Mouse (Mus musculus): ENCODE results near the gene Taf1d. TPM values are rescaled to one million over a fixed set of nuclear protein-coding genes. Genes with fewer than 3 reads are reported as not detected.
A peak's percentile ranks its signal among the peaks of the same experiment; 100 is the strongest.

Gene Taf1d
- total RNA-seq (2012; rRNA removed) = 982 and 1,438 TPM in 2 replicates

DNA sequence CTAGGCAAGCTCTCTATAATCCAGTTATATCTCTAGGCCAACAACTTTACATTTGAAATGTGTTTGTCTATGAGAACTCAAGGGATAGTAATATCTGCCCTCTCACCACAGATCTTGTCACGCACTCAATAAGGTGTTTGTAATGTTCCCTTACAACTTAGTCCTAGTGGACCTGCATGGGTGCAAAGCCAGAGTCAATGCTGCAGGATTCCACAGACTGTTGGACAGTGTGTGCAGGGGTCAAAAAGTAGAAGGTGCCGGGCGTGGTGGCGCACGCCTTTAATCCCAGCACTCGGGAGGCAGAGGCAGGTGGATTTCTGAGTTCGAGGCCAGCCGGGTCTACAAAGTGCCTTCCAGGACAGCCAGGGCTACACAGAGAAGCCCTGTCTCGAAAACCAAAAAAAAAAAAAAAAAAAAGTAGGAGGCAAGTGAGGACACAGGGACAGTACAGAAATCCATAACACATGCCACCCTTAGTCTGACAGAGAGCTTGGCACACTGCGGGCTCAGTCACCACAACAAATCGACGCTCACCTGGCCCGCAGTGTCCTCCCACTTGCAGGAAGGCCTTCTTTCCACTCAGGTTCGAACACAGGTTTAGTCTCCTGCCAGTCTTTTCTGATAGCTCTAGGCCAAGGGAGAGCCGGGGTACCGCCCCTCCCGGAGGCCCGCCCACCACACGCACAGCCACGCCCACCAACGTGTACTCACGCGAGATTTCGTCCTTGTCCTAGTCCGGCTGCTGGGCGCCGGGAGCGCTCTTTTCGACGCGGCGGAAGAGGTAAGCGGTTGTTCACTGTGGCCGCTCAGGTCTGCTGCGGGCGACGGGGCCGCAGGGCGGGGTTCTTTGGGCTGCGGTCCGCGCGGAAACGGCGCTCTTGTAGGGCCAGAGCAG is at the start of gene Taf1d:
Gene Taf1d (plus strand): TSS at position 712 of the 895 bp plus-strand sequence.
- peak; percentile 82 for DNase-seq (ENCODE audit: low read depth, low spot score)
- H3K9me3 ChIP-seq (ENCODE audit: control insufficient read depth, insufficient read depth, low read depth, low read length) = no peaks in the 10 kb centered on the region
- H3K4me1 ChIP-seq (ENCODE audit: control insufficient read depth in 2 of 2, insufficient read depth in 2 of 2, low read length in 2 of 2, poor library complexity in 1 of 2) = no peaks in the 10 kb centered on the region; a peak in 1 of 4 replicates
- H3K9ac ChIP-seq (ENCODE audit: insufficient read depth, low read depth, low read length, poor library complexity, severe bottlenecking) = peak within 1 kb of the TSS; percentile 100
- peaks cover 39% of the 10 kb centered on the region for H3K36me3 ChIP-seq (ENCODE audit: control insufficient read depth, insufficient read depth, low read length, poor library complexity, severe bottlenecking)
- no peak for TF ChIP-seq MAFK (IDR thresholded peaks at IDR 0.05; ENCODE audit: insufficient read depth, low read depth, low read length)
- peak; percentile 95 for TF ChIP-seq CHD2 (IDR thresholded peaks at IDR 0.05; ENCODE audit: low read depth, low read length)
- TF ChIP-seq ZNF384 (IDR thresholded peaks at IDR 0.05; ENCODE audit: low read depth, low read length) = peak; percentile 76; the same call in 1 of the 2 replicates
- H3K4me3 ChIP-seq (ENCODE audit: insufficient read depth in 1 of 2, low read depth in 1 of 2, low read length in 2 of 2, poor library complexity in 1 of 2, severe bottlenecking in 1 of 2) = peak within 1 kb of the TSS; percentile 76 to 98
- in situ Hi-C loops (cut with MboI; ENCODE audit: low sequenced_read_pairs in 2 of 2, unreplicated experiment in 2 of 2) = no loop called here
- peak within 1 kb of the TSS; percentile 96 for H3K27ac ChIP-seq (ENCODE audit: insufficient read depth, low read depth, low read length, poor library complexity, severe bottlenecking)

DNA sequence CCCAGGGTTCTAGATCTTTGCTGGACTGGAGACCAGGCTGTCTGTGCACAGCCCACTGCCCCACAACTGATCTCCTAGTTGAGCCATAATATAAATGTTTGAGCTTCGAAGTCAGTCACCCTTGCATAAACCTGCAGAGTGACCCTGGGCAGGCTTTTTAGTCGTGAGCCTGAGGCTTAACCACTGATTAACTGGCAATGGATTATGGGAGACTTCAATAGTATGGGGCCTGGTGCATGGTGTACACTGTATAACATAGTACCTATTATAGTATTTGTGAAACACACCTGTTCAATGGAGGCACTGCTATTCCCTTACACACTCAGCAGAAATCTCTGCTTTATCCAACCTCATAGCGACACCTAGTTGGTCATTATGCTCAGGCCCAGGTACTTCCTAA is 49.8 kb upstream of the Taf1d start:
- no peak overlapping the region for H3K9ac ChIP-seq (ENCODE audit: insufficient read depth, low read depth, low read length, poor library complexity, severe bottlenecking)
- DNase-seq (ENCODE audit: low read depth, low spot score) = no peak
- in situ Hi-C loops (cut with MboI; ENCODE audit: low sequenced_read_pairs in 2 of 2, unreplicated experiment in 2 of 2) = loop anchor here in 1 of 2 experiments (25.0 kb wide), 1 partner anchor 444 kb away; no protein-coding TSS in a partner anchor
- H3K9me3 ChIP-seq (ENCODE audit: control insufficient read depth, insufficient read depth, low read depth, low read length) = no peaks in the 10 kb centered on the region
- H3K27ac ChIP-seq (ENCODE audit: insufficient read depth, low read depth, low read length, poor library complexity, severe bottlenecking) = no peak overlapping the region
- 0 out of 4 replicates have a peak, but pooled peaks cover 0 to 2% of the 10 kb centered on the region in 2 experiments for H3K4me1 ChIP-seq (ENCODE audit: control insufficient read depth in 2 of 2, insufficient read depth in 2 of 2, low read length in 2 of 2, poor library complexity in 1 of 2)
- no peak for TF ChIP-seq MAFK (IDR thresholded peaks at IDR 0.05; ENCODE audit: insufficient read depth, low read depth, low read length)
- no peak for TF ChIP-seq CHD2 (IDR thresholded peaks at IDR 0.05; ENCODE audit: low read depth, low read length)
- no peak for TF ChIP-seq ZC3H11A (IDR thresholded peaks at IDR 0.05; ENCODE audit: borderline replicate concordance, low read depth, low read length)
- TF ChIP-seq ZNF384 (IDR thresholded peaks at IDR 0.05; ENCODE audit: low read depth, low read length) = no peak
- TF ChIP-seq HCFC1 (IDR thresholded peaks at IDR 0.05; ENCODE audit: borderline replicate concordance, insufficient read depth, low read length) = no peak
- 0 out of 2 replicates have a peak, but pooled peaks cover under 1% of the 10 kb centered on the region for H3K36me3 ChIP-seq (ENCODE audit: control insufficient read depth, insufficient read depth, low read length, poor library complexity, severe bottlenecking)
- H3K4me3 ChIP-seq (ENCODE audit: insufficient read depth in 1 of 2, low read depth in 1 of 2, low read length in 2 of 2, poor library complexity in 1 of 2, severe bottlenecking in 1 of 2) = no peak overlapping the region

DNA sequence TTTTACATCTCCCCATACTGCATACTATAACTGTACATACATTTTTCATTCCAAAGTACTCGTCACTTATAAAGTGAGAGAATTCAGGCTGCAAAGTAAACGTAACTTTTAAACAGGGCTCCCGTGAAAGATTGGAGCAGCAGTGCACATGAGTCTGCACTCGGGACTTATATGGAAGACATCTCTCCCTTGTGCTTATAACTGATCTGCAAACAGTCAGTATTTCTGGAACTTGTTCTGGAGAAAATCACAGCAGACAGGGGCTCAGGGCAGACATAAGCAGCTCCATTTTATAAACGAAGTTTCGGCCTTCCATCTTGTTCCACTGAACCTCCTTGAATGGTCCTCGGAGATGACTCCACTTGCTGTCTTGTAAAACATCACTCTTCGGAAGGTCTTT is 44.0 kb upstream of the Taf1d start:
- Histone ChIP-seq H3K27ac (ENCODE audit: insufficient read depth, low read depth, low read length, poor library complexity, severe bottlenecking) (no peak overlapping the region), H3K9me3 (ENCODE audit: control insufficient read depth, insufficient read depth, low read depth, low read length) (no peaks in the 10 kb centered on the region), H3K4me3 (ENCODE audit: insufficient read depth in 1 of 2, low read depth in 1 of 2, low read length in 2 of 2, poor library complexity in 1 of 2, severe bottlenecking in 1 of 2) (no peak overlapping the region), H3K36me3 (ENCODE audit: control insufficient read depth, insufficient read depth, low read length, poor library complexity, severe bottlenecking) (peaks cover 43% of the 10 kb centered on the region), H3K9ac (ENCODE audit: insufficient read depth, low read depth, low read length, poor library complexity, severe bottlenecking) (no peak overlapping the region), H3K4me1 (ENCODE audit: control insufficient read depth in 2 of 2, insufficient read depth in 2 of 2, low read length in 2 of 2, poor library complexity in 1 of 2) (0 out of 4 replicates have a peak, but pooled peaks cover 0 to 2% of the 10 kb centered on the region in 2 experiments)
- in situ Hi-C loops (cut with MboI; ENCODE audit: low sequenced_read_pairs in 2 of 2, unreplicated experiment in 2 of 2) = loop anchor here in 1 of 2 experiments (25.0 kb wide), 1 partner anchor 450 kb away; no protein-coding TSS in a partner anchor
- TF ChIP-seq ZNF384 (IDR thresholded peaks at IDR 0.05; ENCODE audit: low read depth, low read length) = no peak
- no peak for TF ChIP-seq HCFC1 (IDR thresholded peaks at IDR 0.05; ENCODE audit: borderline replicate concordance, insufficient read depth, low read length)
- TF ChIP-seq ZC3H11A (IDR thresholded peaks at IDR 0.05; ENCODE audit: borderline replicate concordance, low read depth, low read length) = no peak
- TF ChIP-seq CHD2 (IDR thresholded peaks at IDR 0.05; ENCODE audit: low read depth, low read length) = no peak
- TF ChIP-seq MAFK (IDR thresholded peaks at IDR 0.05; ENCODE audit: insufficient read depth, low read depth, low read length) = no peak
- no peak for DNase-seq (ENCODE audit: low read depth, low spot score)

DNA sequence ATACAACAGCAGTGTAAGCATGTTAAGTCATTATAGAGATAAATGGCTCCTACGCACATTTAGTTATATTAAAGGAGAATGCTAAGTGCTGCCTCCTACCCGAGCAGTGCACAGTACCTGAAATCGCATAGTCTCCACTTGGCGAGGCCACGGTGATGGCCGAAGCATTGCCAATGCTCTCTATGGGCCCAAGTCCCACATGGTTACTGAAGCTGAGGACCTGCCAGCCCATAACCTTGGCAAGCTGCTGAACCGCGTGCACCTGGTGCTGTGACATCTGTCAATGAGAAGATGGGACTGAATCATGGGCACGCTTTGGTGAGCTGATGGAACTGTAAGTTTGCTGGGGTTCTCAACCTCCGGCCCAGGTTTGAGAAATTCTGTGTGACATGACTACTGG is 42.5 kb upstream of the Taf1d start:
- H3K27ac ChIP-seq (ENCODE audit: insufficient read depth, low read depth, low read length, poor library complexity, severe bottlenecking) = no peak overlapping the region
- H3K36me3 ChIP-seq (ENCODE audit: control insufficient read depth, insufficient read depth, low read length, poor library complexity, severe bottlenecking) = peaks cover 43% of the 10 kb centered on the region
- H3K4me3 ChIP-seq (ENCODE audit: insufficient read depth in 1 of 2, low read depth in 1 of 2, low read length in 2 of 2, poor library complexity in 1 of 2, severe bottlenecking in 1 of 2) = no peak overlapping the region
- H3K9ac ChIP-seq (ENCODE audit: insufficient read depth, low read depth, low read length, poor library complexity, severe bottlenecking) = no peak overlapping the region
- in situ Hi-C loops (cut with MboI; ENCODE audit: low sequenced_read_pairs in 2 of 2, unreplicated experiment in 2 of 2) = loop anchor here in 1 of 2 experiments (25.0 kb wide), 1 partner anchor 451 kb away; no protein-coding TSS in a partner anchor
- DNase-seq (ENCODE audit: low read depth, low spot score) = no peak
- 0 out of 4 replicates have a peak, but pooled peaks cover 0 to 2% of the 10 kb centered on the region in 2 experiments for H3K4me1 ChIP-seq (ENCODE audit: control insufficient read depth in 2 of 2, insufficient read depth in 2 of 2, low read length in 2 of 2, poor library complexity in 1 of 2)
- H3K9me3 ChIP-seq (ENCODE audit: control insufficient read depth, insufficient read depth, low read depth, low read length) = no peaks in the 10 kb centered on the region
- no peak for TF ChIP-seq CHD2 (IDR thresholded peaks at IDR 0.05; ENCODE audit: low read depth, low read length)
- no peak for TF ChIP-seq ZNF384 (IDR thresholded peaks at IDR 0.05; ENCODE audit: low read depth, low read length)
- no peak for TF ChIP-seq MAFK (IDR thresholded peaks at IDR 0.05; ENCODE audit: insufficient read depth, low read depth, low read length)
- TF ChIP-seq ZC3H11A (IDR thresholded peaks at IDR 0.05; ENCODE audit: borderline replicate concordance, low read depth, low read length) = no peak
- TF ChIP-seq HCFC1 (IDR thresholded peaks at IDR 0.05; ENCODE audit: borderline replicate concordance, insufficient read depth, low read length) = no peak

Measured in ES-E14 (cell line).